Mouse (Mus musculus) testis, adult 2 months (tissue): Measurements from ENCODE around the gene Gp1bb.

Source experiments
- CTCF ChIP-seq: fragments of 200-500 bp; IDR thresholded peaks from 2 replicates; pipeline ENCODE4 v1.5.1; 2012; ENCODE audit warnings: low read depth, mild to moderate bottlenecking, inconsistent platforms, low read length, moderate library complexity; ENCODE audit not compliant: control insufficient read depth, insufficient read depth, insufficient replicate concordance
- POLR2A ChIP-seq: fragments of 200-500 bp; IDR thresholded peaks from 2 replicates; pipeline ENCODE4 v1.6.1; 2012; ENCODE audit warnings: low read depth, mild to moderate bottlenecking, inconsistent platforms, low read length, moderate library complexity; ENCODE audit not compliant: control insufficient read depth

GRCm38 (mm10) chr16:18588738-18589055 is 33.5 kb downstream of the Gp1bb start:
- TF ChIP-seq CTCF (no peak), POLR2A (no peak)
